Mouse (Mus musculus) ES-CJ7 (cell line): ENCODE measurements around the gene Psmc3ip.
"Not testable (repeated sequence)": the region's sequence is repeated elsewhere in the genome, so short reads cannot be mapped to it uniquely, and the experiment has no call there.

Experiments used
- DNase-seq: peaks from one replicate; pipeline ENCODE4 v3.0.0; 2011; ENCODE audit warnings: low read depth, low spot score

The Psmc3ip gene

DNA sequence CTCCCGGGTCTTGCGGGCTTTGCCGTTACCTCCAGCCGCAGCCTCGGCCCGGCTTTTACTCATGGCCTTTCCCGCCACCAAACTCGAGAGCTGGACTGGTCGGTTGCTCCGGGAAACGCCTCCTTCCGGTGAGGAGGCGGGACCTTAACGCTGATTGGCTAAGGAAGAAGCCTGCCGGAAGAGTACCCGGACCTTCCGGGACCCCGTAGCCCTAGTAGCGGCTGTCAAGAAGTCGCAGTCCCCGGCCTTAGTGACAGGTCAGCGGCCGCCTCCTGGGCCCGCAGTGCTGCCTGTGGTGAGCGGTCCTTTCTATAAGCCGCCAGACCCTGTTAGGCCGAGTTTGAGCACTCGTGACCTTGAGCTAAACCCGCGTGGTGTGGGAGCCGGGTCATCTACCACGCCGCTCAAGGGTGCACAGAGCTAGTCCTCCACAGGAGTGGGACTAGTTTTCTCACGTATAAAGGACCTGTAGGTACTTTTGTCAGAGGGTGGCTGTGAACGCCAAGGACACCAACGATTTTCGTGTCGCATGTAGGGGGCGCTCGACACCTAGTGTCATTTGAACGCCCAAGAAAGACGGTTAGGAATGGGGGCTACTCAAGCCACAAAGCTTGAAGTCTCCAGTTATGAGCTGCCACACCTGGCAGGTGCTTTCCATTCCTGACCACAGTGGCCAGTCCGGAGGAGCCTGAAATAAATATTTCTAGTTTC lies at the start of gene Psmc3ip:
Gene Psmc3ip, minus strand, starts transcription at position 123 of the 711 bp plus-strand sequence.
- DNase-seq: peak; percentile 93

GRCm38 (mm10) chr11:101143338-101144225 lies 48.3 kb upstream of the Psmc3ip start:
- peak; percentile 83 for DNase-seq

DNA sequence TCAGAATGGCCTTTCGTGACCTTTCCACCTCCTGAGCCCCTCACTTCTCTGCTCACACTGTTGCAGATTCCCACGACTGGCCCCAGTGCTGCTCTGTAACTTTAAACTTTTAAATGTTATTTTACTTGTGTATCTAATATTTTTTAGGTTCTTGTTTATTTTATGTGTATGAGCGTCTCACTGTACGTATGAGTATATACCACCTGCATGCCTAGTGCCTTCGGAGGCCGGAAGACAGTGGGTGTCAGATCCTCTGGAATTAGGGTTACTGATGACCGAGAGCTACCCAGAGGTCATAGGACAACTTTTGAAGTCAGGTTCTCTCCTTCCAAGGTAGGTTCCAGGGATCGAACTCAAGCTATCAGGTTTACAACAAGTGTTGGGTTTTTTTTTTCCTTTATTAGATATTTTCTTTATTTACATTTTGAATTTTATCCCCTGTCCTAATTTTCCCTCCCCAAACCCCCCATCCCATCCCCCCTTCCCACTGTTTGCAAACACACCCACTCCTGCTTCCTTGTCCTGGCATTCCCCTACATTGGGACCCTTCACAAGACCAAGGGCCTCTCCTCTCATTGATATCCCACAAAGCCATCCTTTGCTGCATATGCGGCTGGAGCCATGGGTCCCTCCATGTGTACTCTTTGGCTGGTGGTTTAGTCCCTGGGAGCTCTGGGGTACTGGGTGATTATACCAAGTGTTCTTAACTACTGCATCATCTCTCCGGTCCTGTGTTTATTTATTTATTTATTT lies 47.2 kb upstream of the Psmc3ip start:
- no peak for DNase-seq

DNA sequence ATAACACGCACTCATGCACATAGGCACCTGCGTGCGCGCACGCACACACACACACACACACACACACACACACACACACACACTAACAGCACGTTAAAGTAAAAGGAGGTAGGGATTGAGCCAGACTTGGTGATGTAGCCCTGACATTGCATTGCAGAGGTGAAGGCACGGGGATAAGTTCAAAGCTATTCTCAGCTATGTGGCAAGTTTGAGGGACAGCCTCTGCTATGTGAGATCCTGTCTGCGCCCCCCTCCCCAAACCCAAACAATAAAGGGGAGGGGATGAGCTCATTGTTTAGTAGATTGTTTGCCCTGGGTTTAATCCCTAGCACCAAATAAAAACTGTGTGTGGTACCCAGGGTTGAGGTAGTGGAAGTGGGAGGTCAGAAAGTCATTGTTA lies 45.9 kb upstream of the Psmc3ip start:
- DNase-seq: no peak

DNA sequence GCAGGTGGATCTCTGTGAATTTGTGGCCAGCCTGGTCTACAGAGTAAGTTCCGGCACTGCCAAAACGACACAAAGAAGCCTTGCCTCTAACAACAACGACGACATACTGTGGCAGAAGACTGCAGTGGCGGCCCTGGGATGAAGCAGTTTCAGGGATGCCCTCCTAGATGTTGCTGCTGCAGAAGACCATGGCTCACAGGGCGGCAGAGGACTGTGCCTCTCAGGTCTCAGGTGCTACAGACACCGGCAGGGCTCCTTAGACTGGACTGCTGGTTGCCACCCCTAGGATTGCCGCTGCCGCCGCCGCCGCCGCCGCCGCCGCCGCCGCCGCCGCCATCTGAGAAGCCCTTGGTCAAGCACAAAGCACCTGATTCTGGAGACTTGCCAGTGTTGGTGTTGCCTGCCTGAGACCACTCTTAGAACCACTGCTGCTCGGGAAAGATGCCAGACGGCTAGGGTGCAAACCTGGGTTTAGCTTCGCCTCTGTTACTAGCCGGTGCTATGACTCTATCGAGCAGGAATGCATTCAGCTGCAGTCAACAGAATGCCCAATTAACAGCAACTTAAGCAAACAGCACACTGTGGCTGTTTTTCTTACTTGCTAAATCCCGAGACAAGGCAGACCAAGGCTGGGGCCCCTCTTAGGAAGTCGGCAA lies 45.1 kb upstream of the Psmc3ip start:
- DNase-seq: no peak

DNA sequence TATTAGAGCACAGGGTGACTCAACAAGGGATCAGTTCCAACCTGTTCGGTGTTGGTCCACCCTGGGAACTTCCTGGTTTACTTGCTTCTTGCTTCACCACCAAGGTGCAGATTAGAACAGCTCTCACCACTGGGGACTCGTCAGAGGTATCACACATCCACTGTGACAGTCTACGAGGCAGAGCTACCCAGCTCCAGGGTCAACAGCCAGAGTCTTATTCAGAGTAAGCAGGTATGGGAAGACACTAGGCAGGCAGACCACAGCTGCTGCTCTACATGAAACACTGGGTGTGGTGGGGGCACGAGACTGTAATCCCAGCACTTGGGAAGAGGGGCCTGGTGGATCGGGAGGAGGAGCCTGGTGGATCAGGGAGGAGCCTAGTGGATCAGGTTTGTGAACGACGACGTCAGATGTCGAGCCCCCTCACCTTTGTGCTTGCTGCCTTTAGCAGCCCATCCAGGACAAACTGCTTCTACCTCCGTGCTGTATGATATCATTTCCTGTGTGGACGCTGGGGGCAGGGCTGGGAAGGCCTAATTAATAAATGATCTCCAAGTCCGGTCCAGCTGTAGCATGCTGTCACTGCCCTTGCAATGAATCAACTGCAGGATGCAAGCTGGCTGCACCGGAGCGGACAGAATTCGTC lies 43.4 kb upstream of the Psmc3ip start:
- peak; percentile 74 for DNase-seq

DNA sequence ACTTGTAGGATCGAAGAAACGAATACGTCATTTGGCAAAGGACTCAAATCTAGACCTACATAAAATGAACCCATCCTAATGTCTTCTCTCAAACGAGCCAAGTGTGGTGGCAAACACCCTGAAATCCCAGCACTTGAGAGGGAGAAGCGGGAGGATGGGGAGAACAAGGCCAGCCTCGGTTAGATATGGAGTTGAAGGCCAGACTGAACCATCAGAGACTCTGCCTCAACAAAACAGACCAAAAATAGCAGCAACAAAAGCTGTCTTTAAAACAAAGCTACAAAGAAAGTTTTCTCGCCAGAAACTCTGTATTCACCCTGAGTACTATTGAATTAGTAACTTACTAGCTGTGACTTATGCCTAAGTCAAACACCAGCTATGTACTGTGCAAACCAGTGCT lies 41.8 kb upstream of the Psmc3ip start:
- DNase-seq: no peak

GRCm38 (mm10) chr11:101134217-101134865 lies 39.1 kb upstream of the Psmc3ip start:
- no peak for DNase-seq

GRCm38 (mm10) chr11:101133037-101133436 lies 37.8 kb upstream of the Psmc3ip start:
- DNase-seq: no peak

GRCm38 (mm10) chr11:101131701-101132100 lies 36.5 kb upstream of the Psmc3ip start:
- DNase-seq: peak; percentile 93

DNA sequence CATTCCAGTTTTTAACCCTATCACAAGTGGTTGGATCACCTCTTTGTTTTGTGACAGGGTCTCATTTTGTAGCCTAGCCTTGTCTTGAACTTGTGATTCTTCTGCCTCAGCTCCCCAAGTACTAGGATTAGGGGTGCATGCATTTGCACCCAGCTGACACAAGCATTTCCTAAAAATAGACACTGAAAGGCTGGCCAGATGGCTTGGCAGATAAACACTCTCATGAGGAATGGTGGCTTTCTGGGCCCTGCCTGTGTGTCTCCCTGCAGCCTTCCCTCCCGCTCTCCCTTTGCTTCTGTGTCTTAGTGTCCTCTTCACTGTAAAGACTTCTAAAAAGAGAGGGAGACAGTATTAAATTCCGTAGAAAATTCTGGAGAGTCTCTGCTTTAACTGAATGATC lies 36.0 kb upstream of the Psmc3ip start:
- no peak for DNase-seq

DNA sequence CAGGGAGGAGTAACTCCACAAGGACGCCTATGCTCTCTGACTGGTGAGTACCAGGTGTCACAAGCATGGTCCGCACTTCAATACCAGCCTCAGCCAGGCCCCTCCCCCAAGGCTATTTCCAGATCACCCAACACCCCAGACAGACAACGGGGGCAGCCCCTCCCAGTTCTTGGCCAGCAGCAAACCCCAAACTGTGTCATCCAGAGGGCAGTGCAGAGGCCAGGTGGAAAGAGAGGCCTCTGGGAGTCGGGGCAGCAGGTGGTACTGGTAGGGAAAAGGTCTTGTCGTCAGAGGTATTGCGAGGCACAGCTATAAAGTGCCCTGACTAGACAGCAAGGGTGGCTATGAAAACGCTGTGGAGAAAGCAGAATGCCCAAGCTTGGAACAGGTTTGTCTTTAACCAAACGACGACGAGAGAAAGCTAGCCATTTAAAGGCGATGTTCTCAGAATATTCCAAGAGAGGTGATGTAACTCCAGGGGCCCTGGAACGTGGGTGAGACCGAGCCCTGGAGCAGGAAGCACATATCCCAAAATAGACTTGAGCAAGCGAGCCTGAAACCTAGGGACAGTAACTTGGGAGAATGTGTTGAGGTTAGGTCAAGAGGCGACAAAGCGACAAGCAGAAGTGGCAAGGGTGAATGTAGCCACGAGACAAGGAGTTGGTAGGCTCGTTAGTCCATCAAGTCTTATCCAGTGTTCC lies 35.0 kb upstream of the Psmc3ip start:
- no peak for DNase-seq

DNA sequence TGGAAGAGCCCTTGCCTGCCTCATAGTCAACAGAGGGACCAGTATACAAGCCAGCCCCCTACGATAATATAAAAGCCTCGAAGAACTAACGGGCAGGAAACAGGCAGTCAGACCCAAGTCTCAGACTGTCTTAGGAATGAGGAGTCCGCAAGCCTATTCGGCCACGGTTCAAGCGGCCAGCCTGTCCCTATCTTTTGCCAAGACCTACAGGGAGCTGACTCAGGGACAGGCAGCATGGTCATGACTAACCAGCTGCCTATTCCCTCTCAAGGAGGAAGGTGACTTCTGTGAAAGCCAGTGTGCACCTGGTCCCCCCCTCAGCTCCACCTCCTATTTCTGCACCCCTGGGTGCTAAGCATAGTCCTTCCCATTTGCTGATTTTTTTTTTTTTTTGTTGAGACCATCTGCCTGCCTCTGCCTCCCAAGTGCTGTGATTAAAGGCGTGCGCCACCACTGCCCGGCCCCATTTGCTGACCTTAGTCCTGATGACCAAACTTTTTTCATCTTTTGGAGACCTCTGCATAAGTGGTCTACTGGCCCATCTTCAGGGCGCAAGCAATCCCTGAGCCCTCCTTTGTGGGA lies 33.9 kb upstream of the Psmc3ip start:
- no peak for DNase-seq

DNA sequence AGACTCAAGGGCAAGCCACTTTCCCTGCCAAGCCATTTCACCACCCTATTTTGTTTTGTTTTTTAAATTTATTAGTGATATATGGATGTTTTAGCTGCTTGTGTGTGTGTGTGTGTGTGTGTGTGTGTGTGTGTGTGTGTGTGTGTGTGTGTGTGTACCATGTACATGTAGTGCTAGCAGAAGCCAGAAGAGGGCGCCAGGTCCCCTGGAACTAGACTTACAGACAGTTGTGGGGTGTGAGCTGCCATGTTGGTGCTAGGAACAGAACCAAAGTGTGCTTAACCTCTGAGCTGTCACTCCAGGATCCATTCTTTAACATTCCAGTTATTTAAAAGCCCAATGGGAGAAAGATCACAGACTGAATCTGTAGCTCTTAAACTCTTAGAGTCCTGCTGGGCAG lies 31.8 kb upstream of the Psmc3ip start:
- DNase-seq: peak; percentile 73

- not testable (repeated sequence) for DNase-seq
Observed at GRCm38 (mm10) chr11:101125008-101125407, 29.8 kb upstream of the Psmc3ip start.

GRCm38 (mm10) chr11:101124494-101124893 lies 29.3 kb upstream of the Psmc3ip start:
- DNase-seq: not testable (repeated sequence)

- DNase-seq: no peak
Observed at GRCm38 (mm10) chr11:101120545-101121188, 25.4 kb upstream of the Psmc3ip start.

DNA sequence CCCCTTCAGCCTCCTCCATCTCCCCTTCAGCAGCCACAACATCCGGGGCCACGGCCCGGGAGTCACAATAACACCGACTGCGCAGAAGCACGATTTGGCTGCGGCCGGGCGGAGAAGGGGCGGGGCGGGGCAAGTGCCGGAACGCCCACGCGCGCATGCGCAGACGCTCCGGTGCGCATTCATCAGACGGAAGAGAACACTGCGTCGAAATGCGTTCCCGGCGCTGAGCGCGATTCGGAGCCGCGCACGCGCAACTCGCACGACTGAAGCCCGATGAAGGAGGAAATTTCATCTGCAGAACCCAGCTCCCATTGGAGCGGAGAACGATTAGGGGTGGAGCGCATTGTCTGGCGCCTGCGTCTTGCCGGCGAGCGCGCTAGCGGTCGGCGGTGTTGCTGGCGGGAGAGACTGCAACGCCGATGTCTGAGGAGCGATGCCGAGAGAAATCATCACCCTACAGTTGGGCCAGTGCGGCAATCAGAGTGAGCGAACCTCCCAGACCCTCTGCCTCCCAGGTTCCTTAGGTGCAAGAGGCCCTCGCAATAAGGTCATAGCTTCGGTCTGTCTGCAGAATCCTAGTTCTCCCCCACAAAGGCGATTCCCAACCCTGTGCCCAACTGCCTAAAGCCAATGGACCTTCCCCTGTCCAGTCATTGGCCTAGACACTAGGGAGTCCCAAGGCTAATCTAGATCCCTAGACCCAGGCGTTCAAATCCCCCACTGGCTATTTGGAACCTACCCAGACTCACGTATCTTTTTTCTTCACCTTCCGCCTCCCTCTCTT lies 24.7 kb upstream of the Psmc3ip start, which contains the start of the genes Retreg3 and Tubg1:
Gene Retreg3, minus strand, starts transcription at position 133 of the 784 bp plus-strand sequence.
Gene Tubg1, plus strand, starts transcription at position 178 of the 784 bp plus-strand sequence.
- DNase-seq: peak; percentile 100
